Mouse (Mus musculus) heart, postnatal 4 days (tissue): ENCODE results near the gene Olfr1175-ps. TPM values are rescaled to one million over a fixed set of nuclear protein-coding genes. Genes with fewer than 3 reads are reported as not detected.

Source experiments
- DNase-seq: peaks from one replicate; pipeline ENCODE4 v3.0.0; 2021
- total RNA-seq, 2 experiments: library from RNA; stranded (reverse); gene quantifications; 2 replicates each; pipeline ENCODE4 v1.2.3; 2021

Gene Olfr1175-ps
- total RNA-seq, result not detected

DNA sequence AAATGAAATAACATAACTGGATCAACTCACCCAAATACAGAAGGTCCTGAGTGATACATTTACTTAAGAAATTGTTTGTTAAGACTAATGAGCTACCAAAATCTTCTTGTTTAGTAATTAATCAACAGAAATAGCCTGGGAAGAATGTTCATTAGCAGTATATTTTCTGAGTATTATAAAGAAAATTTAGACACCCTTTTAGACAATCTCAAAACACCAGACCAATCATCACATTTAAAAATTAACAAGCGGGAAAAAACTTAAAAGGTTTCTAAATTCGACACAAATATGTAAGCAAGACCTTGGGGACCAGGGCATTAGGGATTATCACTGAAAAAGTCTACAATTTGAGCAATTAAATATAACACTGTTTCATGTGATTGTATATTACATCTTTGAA is at the start of gene Olfr1175-ps:
Gene Olfr1175-ps, minus strand, starts transcription at position 101 of the 400 bp plus-strand sequence.
- DNase-seq, result no peak

DNA sequence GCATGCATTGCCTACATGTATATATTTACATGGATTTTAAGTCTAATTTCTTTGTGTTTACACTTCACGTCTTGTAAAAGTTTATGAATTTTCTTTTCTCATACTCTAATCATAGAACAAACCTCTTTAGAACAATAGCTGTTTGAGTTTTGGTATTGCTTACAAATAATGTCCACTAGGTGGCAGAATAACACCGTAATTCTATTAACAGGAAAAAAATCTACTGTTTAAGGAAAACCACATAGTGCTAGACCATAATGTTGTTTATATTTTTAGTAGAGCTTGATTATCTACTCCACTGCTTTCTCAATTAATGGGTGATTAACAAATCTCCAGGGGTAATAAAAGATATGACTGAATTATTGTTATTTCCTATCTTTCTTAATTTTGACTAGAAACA is 29.3 kb upstream of the Olfr1175-ps start:
- DNase-seq, result no peak

DNA sequence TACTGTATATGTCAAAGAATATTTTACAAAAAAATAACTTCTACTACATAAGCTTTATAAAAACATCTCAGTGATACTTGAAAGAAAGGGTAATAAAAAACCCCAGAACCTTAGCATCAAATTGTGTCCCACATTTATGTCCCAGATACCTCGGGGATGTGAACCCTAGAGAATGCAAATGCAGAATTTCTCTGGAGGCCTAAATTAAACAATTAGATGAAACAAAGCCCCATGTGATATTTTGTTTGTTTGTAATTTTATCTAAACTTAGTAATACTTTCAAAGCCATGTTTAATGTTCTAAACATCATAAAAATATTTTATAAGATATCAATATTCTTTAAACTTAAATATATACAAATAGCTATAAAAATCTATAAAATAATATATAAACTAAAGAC is 19.4 kb upstream of the Olfr1175-ps start, which contains the start of gene Olfr1177-ps:
Gene Olfr1177-ps, minus strand, starts transcription at position 101 of the 400 bp plus-strand sequence.
- DNase-seq, result no peak

DNA sequence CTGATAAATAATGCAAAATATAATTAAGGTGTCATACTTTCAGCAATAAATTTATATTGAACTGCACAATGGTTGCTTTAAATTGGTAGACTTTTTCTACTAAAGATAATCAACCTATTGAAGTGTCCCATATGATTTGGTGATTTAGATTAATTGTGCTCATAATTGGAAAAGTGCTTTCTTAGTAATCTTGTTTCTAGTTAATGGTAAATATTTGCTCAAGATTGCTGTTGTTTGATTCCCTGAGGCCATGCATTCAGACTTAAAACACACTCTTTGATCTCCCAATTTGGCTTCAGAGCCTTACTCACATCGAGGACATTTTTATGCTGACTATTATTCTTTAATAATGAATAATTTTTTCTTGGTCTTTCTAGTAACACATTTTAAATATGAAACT is 9.4 kb upstream of the Olfr1175-ps start, which contains the start of gene Olfr1176:
Gene Olfr1176, plus strand, starts transcription at position 301 of the 400 bp plus-strand sequence.
- no peak for DNase-seq

DNA sequence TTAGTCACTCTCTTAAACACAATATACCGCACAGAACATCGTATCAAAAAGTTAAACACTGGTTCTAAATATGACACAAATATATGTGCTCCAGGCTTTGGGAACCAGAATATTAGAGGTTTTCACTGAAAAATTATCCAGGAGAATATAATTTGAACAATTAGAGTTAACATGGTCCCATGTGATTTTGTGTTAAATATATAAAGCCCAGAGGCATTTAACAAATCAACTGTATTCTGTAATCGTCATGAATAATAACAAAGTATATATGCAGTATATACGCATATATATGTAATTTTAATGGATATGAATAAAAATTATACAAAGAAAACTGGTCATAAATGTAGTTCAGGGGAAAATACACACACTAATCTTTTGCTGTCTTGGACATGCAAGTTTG is 12.0 kb downstream of the Olfr1175-ps start, which contains the start of gene Olfr1174-ps:
Gene Olfr1174-ps, minus strand, starts transcription at position 101 of the 400 bp plus-strand sequence.
- no peak for DNase-seq

DNA sequence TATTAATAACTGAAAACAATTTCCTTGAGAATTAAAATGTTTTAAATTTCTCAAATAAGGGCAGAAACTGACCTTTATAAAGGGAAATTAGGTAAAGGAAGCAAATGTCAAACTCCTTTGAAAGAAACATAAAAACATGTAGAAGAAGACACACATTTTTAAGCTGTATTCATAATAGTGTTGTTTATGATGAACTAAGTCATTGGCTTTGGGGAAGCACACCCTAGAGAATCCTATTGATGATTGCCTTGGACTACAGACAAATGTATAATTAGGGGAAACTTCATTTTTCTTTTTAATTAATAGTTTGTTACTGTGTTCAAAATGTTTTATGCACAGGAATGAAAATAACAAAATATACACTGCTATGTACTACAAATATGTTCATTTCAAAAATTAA is 47.2 kb downstream of the Olfr1175-ps start, which contains the start of gene Olfr1173:
Gene Olfr1173, minus strand, starts transcription at position 101 of the 400 bp plus-strand sequence.
- no peak for DNase-seq

Other genes with a start within 250 kb of the Olfr1175-ps start
- not detected for gene Olfr1164, start 233.2 kb downstream of the Olfr1175-ps start, total RNA-seq
- gene Olfr1166, start 198.9 kb downstream of the Olfr1175-ps start, total RNA-seq, result not detected
- not detected for gene Olfr1167, start 172.0 kb downstream of the Olfr1175-ps start, total RNA-seq
- not detected for gene Olfr1168, start 145.3 kb downstream of the Olfr1175-ps start, total RNA-seq
- gene Olfr1170, start 98.9 kb downstream of the Olfr1175-ps start, total RNA-seq, result not detected
- gene Olfr1173, start 47.3 kb downstream of the Olfr1175-ps start, total RNA-seq, result not detected
- not detected for gene Olfr1174-ps, start 12.1 kb downstream of the Olfr1175-ps start, total RNA-seq
- not detected for gene Olfr1176, start 9.5 kb upstream of the Olfr1175-ps start, total RNA-seq
- gene Olfr1177-ps, start 19.3 kb upstream of the Olfr1175-ps start, total RNA-seq, result not detected
- not detected for gene Olfr1178, start 59.8 kb upstream of the Olfr1175-ps start, total RNA-seq
- gene Olfr1179, start 79.2 kb upstream of the Olfr1175-ps start, total RNA-seq, result not detected
- gene Olfr1180, start 91.9 kb upstream of the Olfr1175-ps start, total RNA-seq, result not detected
- gene Olfr1181, start 99.0 kb upstream of the Olfr1175-ps start, total RNA-seq, result not detected
- gene Gm13757, start 121.9 kb upstream of the Olfr1175-ps start, total RNA-seq, result not detected
- gene Olfr1183, start 127.7 kb upstream of the Olfr1175-ps start, total RNA-seq, result not detected
- not detected for gene Olfr1184, start 156.4 kb upstream of the Olfr1175-ps start, total RNA-seq
- gene Olfr1185-ps1, start 166.1 kb upstream of the Olfr1175-ps start, total RNA-seq, result not detected
- not detected for gene Olfr1186, start 191.3 kb upstream of the Olfr1175-ps start, total RNA-seq
- gene Olfr1188, start 229.7 kb upstream of the Olfr1175-ps start, total RNA-seq, result not detected